Mouse (Mus musculus): Measurements from ENCODE around the gene Lexm.

GRCm38 (mm10) chr4:106545817-106546373 lies 71.1 kb downstream of the Lexm start:
- TF ChIP-seq POLR2A (IDR thresholded peaks at IDR 0.05; ENCODE audit: insufficient read depth, low read depth, low read length) (no peak), CTCF (IDR thresholded peaks at IDR 0.05) (no peak), EP300 (IDR thresholded peaks at IDR 0.05; ENCODE audit: insufficient read depth, low read depth, low read length) (no peak)
